Mouse (Mus musculus) lung, embryonic 14.5 days (tissue): ENCODE measurements around the gene Cep350. TPM values are rescaled to one million over a fixed set of nuclear protein-coding genes. Genes with fewer than 3 reads are reported as not detected.
A peak's percentile ranks its signal among the peaks of the same experiment; 100 is the strongest.

Experiments used
- ATAC-seq: fragments of 200-750 bp; cut with Nextera tagmentation; 2 replicates; pipeline ENCODE4 v1.8.0; 2017; ENCODE audit warnings: mild to moderate bottlenecking, moderate TSS enrichment, moderate library complexity; ENCODE audit not compliant: insufficient read depth
- DNase-seq: peaks from one replicate; pipeline ENCODE4 v3.0.0-alpha.2; 2015
- H3K27ac ChIP-seq: fragments of 300-500 bp; sonication (generic); 2 replicates; pipeline ENCODE4 v1.5.1; 2014; ENCODE audit warnings: low read depth, mild to moderate bottlenecking, moderate library complexity
- H3K27me3 ChIP-seq: fragments of 300-500 bp; sonication (generic); 2 replicates; pipeline ENCODE4 v1.6.1; 2014; ENCODE audit warnings: low read length, control low read depth; ENCODE audit not compliant: insufficient read depth
- H3K36me3 ChIP-seq: fragments of 300-500 bp; sonication (generic); 2 replicates; pipeline ENCODE4 v1.6.1; 2014; ENCODE audit warnings: control low read depth; ENCODE audit not compliant: insufficient read depth
- H3K4me1 ChIP-seq: fragments of 300-500 bp; sonication (generic); 2 replicates; pipeline ENCODE4 v1.6.1; 2014; ENCODE audit warnings: antibody characterized with exemption, control low read depth; ENCODE audit not compliant: insufficient read depth
- H3K4me2 ChIP-seq: fragments of 300-500 bp; sonication (generic); 2 replicates; pipeline ENCODE4 v1.6.1; 2014; ENCODE audit warnings: mild to moderate bottlenecking
- H3K4me3 ChIP-seq: fragments of 300-500 bp; sonication (generic); 2 replicates; pipeline ENCODE4 v1.5.1; 2014; ENCODE audit warnings: low read depth, low read length
- H3K9ac ChIP-seq: fragments of 300-500 bp; sonication (generic); 2 replicates; pipeline ENCODE4 v1.6.1; 2014
- H3K9me3 ChIP-seq: fragments of 300-500 bp; sonication (generic); 2 replicates; pipeline ENCODE4 v1.6.1; 2016; ENCODE audit warnings: low read depth, low read length, control low read depth
- CTCF ChIP-seq: IDR thresholded peaks from 2 replicates; pipeline ENCODE4 v1.5.1; 2016; ENCODE audit warnings: antibody characterized with exemption, low read depth
- WGBS: fragments of 180-500 bp; shearing (Covaris S2); extraction: QIAGEN DNeasy Blood & Tissue Kit; methylation state at CpG from one replicate; pipeline ENCODE4 v1.1.7; 2014; 5-methylcytosine and 5-hydroxymethylcytosine counted together
- polyA plus RNA-seq: library from polyadenylated mRNA; unstranded; fragments of >200 nt; fragmentation: Nextera tagmentation; extraction: Ambion mirVana; gene quantifications from 2 replicates; pipeline ENCODE4 v1.2.1, GENCODE M21; 2014

Gene Cep350
- polyA plus RNA-seq, 1 experiment from 2014 or later = 12.8 TPM

- TF ChIP-seq CTCF = no peak
- H3K27ac ChIP-seq = no peak overlapping the region
- WGBS = 20% methylated on average over 2 of the region's 2 CpGs
- no peaks in the 10 kb centered on the region for H3K36me3 ChIP-seq
- H3K4me3 ChIP-seq = no peak overlapping the region
- no peak for ATAC-seq
- H3K4me1 ChIP-seq = no peaks in the 10 kb centered on the region
- no peak overlapping the region for H3K4me2 ChIP-seq
- H3K9ac ChIP-seq = no peak overlapping the region
- no peaks in the 10 kb centered on the region for H3K9me3 ChIP-seq
- H3K27me3 ChIP-seq = no peaks in the 10 kb centered on the region
- no peak for DNase-seq
Observed at GRCm38 (mm10) chr1:155995612-155996011, 22.6 kb upstream of the Cep350 start.

GRCm38 (mm10) chr1:155994524-155994923, 21.5 kb upstream of the Cep350 start:
- Histone ChIP-seq H3K27me3 (no peaks in the 10 kb centered on the region), H3K27ac (no peak overlapping the region), H3K4me2 (no peak overlapping the region), H3K4me3 (no peak overlapping the region), H3K4me1 (no peaks in the 10 kb centered on the region), H3K9ac (no peak overlapping the region), H3K36me3 (no peaks in the 10 kb centered on the region), H3K9me3 (no peaks in the 10 kb centered on the region)
- 49% methylated on average over 2 of the region's 2 CpGs for WGBS
- ATAC-seq = no peak
- no peak for DNase-seq
- TF ChIP-seq CTCF = no peak

- no peak for TF ChIP-seq CTCF
- 25% methylated on average over 11 of the region's 11 CpGs for whole genome bisulfite sequencing
- ATAC-seq (no peak), DNase-seq (peak; percentile 19)
- no peak overlapping the region for H3K9ac ChIP-seq
- no peak overlapping the region for H3K4me2 ChIP-seq
- H3K27ac ChIP-seq = no peak overlapping the region
- no peaks in the 10 kb centered on the region for H3K36me3 ChIP-seq
- H3K4me3 ChIP-seq = no peak overlapping the region
- H3K9me3 ChIP-seq = no peaks in the 10 kb centered on the region
- H3K4me1 ChIP-seq = no peaks in the 10 kb centered on the region
- no peaks in the 10 kb centered on the region for H3K27me3 ChIP-seq
Observed at GRCm38 (mm10) chr1:155990391-155990790, 17.3 kb upstream of the Cep350 start.

- no peak overlapping the region for H3K27ac ChIP-seq
- H3K9me3 ChIP-seq = no peaks in the 10 kb centered on the region
- H3K4me3 ChIP-seq = no peak overlapping the region
- H3K27me3 ChIP-seq = no peaks in the 10 kb centered on the region
- H3K9ac ChIP-seq = no peak overlapping the region
- TF ChIP-seq CTCF = no peak
- 9% methylated on average over 2 of the region's 2 CpGs for WGBS
- no peaks in the 10 kb centered on the region for H3K4me1 ChIP-seq
- no peaks in the 10 kb centered on the region for H3K36me3 ChIP-seq
- no peak overlapping the region for H3K4me2 ChIP-seq
- peak; percentile 76 for DNase-seq
- no peak for ATAC-seq
Observed at GRCm38 (mm10) chr1:155989387-155989786, 16.3 kb upstream of the Cep350 start.

GRCm38 (mm10) chr1:155987625-155988024, 14.6 kb upstream of the Cep350 start:
- WGBS = 75% methylated on average over 2 of the region's 2 CpGs
- DNase-seq = no peak
- no peak for ATAC-seq
- Histone ChIP-seq H3K9ac (no peak overlapping the region), H3K27me3 (no peaks in the 10 kb centered on the region), H3K4me1 (no peaks in the 10 kb centered on the region), H3K36me3 (no peaks in the 10 kb centered on the region), H3K9me3 (no peaks in the 10 kb centered on the region), H3K4me3 (no peak overlapping the region), H3K27ac (no peak overlapping the region), H3K4me2 (no peak overlapping the region)
- TF ChIP-seq CTCF = no peak

- no peak overlapping the region for H3K4me3 ChIP-seq
- H3K4me2 ChIP-seq = no peak overlapping the region
- H3K27me3 ChIP-seq = no peaks in the 10 kb centered on the region
- no peaks in the 10 kb centered on the region for H3K36me3 ChIP-seq
- no peak for TF ChIP-seq CTCF
- no peak overlapping the region for H3K27ac ChIP-seq
- H3K9me3 ChIP-seq = no peaks in the 10 kb centered on the region
- H3K9ac ChIP-seq = no peak overlapping the region
- ATAC-seq = no peak
- WGBS = 38% methylated on average over 2 of the region's 2 CpGs
- no peaks in the 10 kb centered on the region for H3K4me1 ChIP-seq
- DNase-seq = no peak
Observed at GRCm38 (mm10) chr1:155974931-155975330, 1.9 kb upstream of the Cep350 start.

GRCm38 (mm10) chr1:155973719-155974379, 794 bp upstream of the Cep350 start:
- no peaks in the 10 kb centered on the region for H3K36me3 ChIP-seq
- peak; percentile 5; the same call in 1 of the 2 replicates for ATAC-seq
- no peaks in the 10 kb centered on the region for H3K27me3 ChIP-seq
- H3K4me3 ChIP-seq = peak overlapping the region; percentile 98
- peak; percentile 24; the same call in 1 of the 2 replicates for TF ChIP-seq CTCF
- DNase-seq = peak; percentile 11
- H3K27ac ChIP-seq = peak overlapping the region; percentile 88
- H3K4me2 ChIP-seq = peak overlapping the region; percentile 87
- H3K9ac ChIP-seq = peak overlapping the region; percentile 67
- no peaks in the 10 kb centered on the region for H3K4me1 ChIP-seq
- H3K9me3 ChIP-seq = no peaks in the 10 kb centered on the region
- 7% methylated on average over 19 of the region's 19 CpGs for WGBS
